Mouse (Mus musculus) c-Kit-positive CD71-positive TER-119-negative erythroid progenitor cells, embryonic 14.5 days (primary cell): Measurements from ENCODE around the gene Fgfr2.
"Not testable (repeated sequence)": the region's sequence is repeated elsewhere in the genome, so short reads cannot be mapped to it uniquely, and the experiment has no call there.

ENCODE experiments used
- DNase-seq: peaks from one replicate; pipeline ENCODE4 v3.0.0-alpha.2; 2013; ENCODE audit warnings: low read depth

Gene Fgfr2

GRCm38 (mm10) chr7:130668729-130669281 is 2454.3 kb downstream of the Fgfr2 start:
- DNase-seq: no peak

- not testable (repeated sequence) for DNase-seq
Measured at GRCm38 (mm10) chr7:130668013-130668412, 2455.1 kb downstream of the Fgfr2 start.

- no peak for DNase-seq
Measured at GRCm38 (mm10) chr7:130665358-130665757, 2457.8 kb downstream of the Fgfr2 start.

GRCm38 (mm10) chr7:130664629-130665028 is 2458.5 kb downstream of the Fgfr2 start:
- DNase-seq: no peak

- DNase-seq: no peak
Measured at GRCm38 (mm10) chr7:130664037-130664436, 2459.1 kb downstream of the Fgfr2 start.

- DNase-seq: no peak
Measured at GRCm38 (mm10) chr7:130662869-130663268, 2460.3 kb downstream of the Fgfr2 start.

GRCm38 (mm10) chr7:130662250-130662649 is 2460.9 kb downstream of the Fgfr2 start:
- no peak for DNase-seq

- no peak for DNase-seq
Measured at GRCm38 (mm10) chr7:130659129-130659528, 2464.0 kb downstream of the Fgfr2 start.

GRCm38 (mm10) chr7:130657751-130658150 is 2465.4 kb downstream of the Fgfr2 start:
- no peak for DNase-seq

- no peak for DNase-seq
Measured at GRCm38 (mm10) chr7:130656965-130657364, 2466.2 kb downstream of the Fgfr2 start.

GRCm38 (mm10) chr7:130654562-130654961 is 2468.6 kb downstream of the Fgfr2 start:
- no peak for DNase-seq

GRCm38 (mm10) chr7:130653036-130653555 is 2470.1 kb downstream of the Fgfr2 start:
- no peak for DNase-seq

GRCm38 (mm10) chr7:130650621-130651020 is 2472.5 kb downstream of the Fgfr2 start:
- DNase-seq: no peak

GRCm38 (mm10) chr7:130649257-130649656 is 2473.9 kb downstream of the Fgfr2 start:
- DNase-seq: no peak

- DNase-seq: no peak
Measured at GRCm38 (mm10) chr7:130648061-130648460, 2475.1 kb downstream of the Fgfr2 start.

GRCm38 (mm10) chr7:130646762-130647139 is 2476.4 kb downstream of the Fgfr2 start:
- peak; percentile 32 for DNase-seq

GRCm38 (mm10) chr7:130645994-130646761 is 2477.0 kb downstream of the Fgfr2 start:
- peak; percentile 15 for DNase-seq

GRCm38 (mm10) chr7:130645332-130645993 is 2477.7 kb downstream of the Fgfr2 start:
- DNase-seq: peak; percentile 15

- DNase-seq: no peak
Measured at GRCm38 (mm10) chr7:130640681-130641080, 2482.5 kb downstream of the Fgfr2 start.

GRCm38 (mm10) chr7:130637811-130638210 is 2485.3 kb downstream of the Fgfr2 start:
- DNase-seq: no peak

- DNase-seq: no peak
Measured at GRCm38 (mm10) chr7:130636902-130637301, 2486.2 kb downstream of the Fgfr2 start.

GRCm38 (mm10) chr7:130636274-130636673 is 2486.9 kb downstream of the Fgfr2 start:
- DNase-seq: no peak

- no peak for DNase-seq
Measured at GRCm38 (mm10) chr7:130635212-130635611, 2487.9 kb downstream of the Fgfr2 start.
